Mouse (Mus musculus) fat pad, adult 2 months (tissue): ENCODE data around the gene Sorbs1.

Experiments
- DNase-seq: peaks from one replicate; pipeline ENCODE4 v3.0.0-alpha.2; 2011; ENCODE audit warnings: low read depth, low spot score; ENCODE audit errors: extremely low read depth

Sorbs1 gene

GRCm38 (mm10) chr19:40481115-40481514 is 32.5 kb downstream of the Sorbs1 start:
- no peak for DNase-seq

- no peak for DNase-seq
Measured at GRCm38 (mm10) chr19:40478161-40478575, 35.4 kb downstream of the Sorbs1 start.

- DNase-seq, result no peak
Measured at GRCm38 (mm10) chr19:40477445-40477941, 36.1 kb downstream of the Sorbs1 start.

GRCm38 (mm10) chr19:40476491-40476890 is 37.1 kb downstream of the Sorbs1 start:
- DNase-seq, result no peak

GRCm38 (mm10) chr19:40471526-40472245 is 41.9 kb downstream of the Sorbs1 start:
- DNase-seq, result no peak

GRCm38 (mm10) chr19:40469792-40470191 is 43.8 kb downstream of the Sorbs1 start:
- no peak for DNase-seq

- DNase-seq, result no peak
Measured at GRCm38 (mm10) chr19:40468308-40468707, 45.3 kb downstream of the Sorbs1 start.

GRCm38 (mm10) chr19:40467810-40468209 is 45.8 kb downstream of the Sorbs1 start:
- DNase-seq, result no peak

- no peak for DNase-seq
Measured at GRCm38 (mm10) chr19:40465339-40465738, 48.2 kb downstream of the Sorbs1 start.

GRCm38 (mm10) chr19:40464408-40464807 is 49.2 kb downstream of the Sorbs1 start:
- DNase-seq, result no peak

GRCm38 (mm10) chr19:40462892-40463291 is 50.7 kb downstream of the Sorbs1 start:
- no peak for DNase-seq

GRCm38 (mm10) chr19:40462481-40462880 is 51.1 kb downstream of the Sorbs1 start:
- no peak for DNase-seq

- DNase-seq, result no peak
Measured at GRCm38 (mm10) chr19:40461662-40462061, 51.9 kb downstream of the Sorbs1 start.

GRCm38 (mm10) chr19:40460854-40461490 is 52.6 kb downstream of the Sorbs1 start:
- DNase-seq, result no peak

GRCm38 (mm10) chr19:40459338-40459737 is 54.2 kb downstream of the Sorbs1 start:
- DNase-seq, result no peak

GRCm38 (mm10) chr19:40458806-40459205 is 54.8 kb downstream of the Sorbs1 start:
- no peak for DNase-seq

GRCm38 (mm10) chr19:40455248-40455647 is 58.3 kb downstream of the Sorbs1 start:
- no peak for DNase-seq

- no peak for DNase-seq
Measured at GRCm38 (mm10) chr19:40454096-40454495, 59.5 kb downstream of the Sorbs1 start.

GRCm38 (mm10) chr19:40452201-40452600 is 61.4 kb downstream of the Sorbs1 start:
- no peak for DNase-seq

GRCm38 (mm10) chr19:40451307-40451706 is 62.3 kb downstream of the Sorbs1 start:
- DNase-seq, result no peak

- no peak for DNase-seq
Measured at GRCm38 (mm10) chr19:40446525-40446924, 67.1 kb downstream of the Sorbs1 start.

GRCm38 (mm10) chr19:40442377-40442776 is 71.2 kb downstream of the Sorbs1 start:
- DNase-seq, result no peak
